32 mouse cellular contexts compared by ENCODE assay signal in the genomic region with DNA sequence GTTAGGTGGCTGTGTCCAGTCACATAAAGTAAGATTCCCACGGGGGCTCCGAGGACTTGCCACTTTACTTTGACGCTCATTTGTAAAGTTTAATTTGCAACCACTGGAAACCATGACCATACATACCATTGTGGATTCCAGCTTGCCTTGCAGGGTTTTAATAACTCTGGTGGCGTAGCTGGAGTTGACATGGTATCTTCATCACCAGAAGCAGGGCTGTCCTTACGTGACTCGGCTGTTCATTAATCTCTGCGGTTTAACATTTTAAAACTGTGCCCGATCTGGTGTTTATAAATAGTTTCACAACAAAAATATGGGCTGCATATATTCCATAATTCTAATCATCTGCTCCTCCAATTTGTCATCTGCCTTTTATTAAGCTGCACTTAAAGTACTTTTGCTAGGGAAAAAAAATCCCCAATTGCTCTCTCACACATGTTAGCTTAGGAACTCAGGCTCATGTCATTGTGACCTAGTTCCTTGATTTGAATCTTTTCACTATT.
DNase-seq lines count a peak whose midpoint lies in the region; ATAC-seq and TF ChIP-seq lines count a peak whose summit lies in the region.
"Had no signal": no experiment of that assay in that cellular context is flagged by ENCODE, and none has a peak within 500 bp of the region (broad histone marks: within the 10 kb centered on the region; RNA-seq: fewer than 3 reads in every experiment).

No protein-coding gene starts in this region.

- WGBS in embryonic facial prominence, embryonic 11.5 days: 60% methylated on average over 8 of the region's 8 CpGs
- WGBS in embryonic facial prominence, embryonic 10.5 days: 72% methylated on average over 8 of the region's 8 CpGs
- WGBS in lung, embryonic 16.5 days: 51% methylated on average over 8 of the region's 8 CpGs
- 63% methylated on average over 8 of the region's 8 CpGs for WGBS in lung, postnatal 0 days
- WGBS in limb, embryonic 11.5 days: 53% methylated on average over 8 of the region's 8 CpGs
- 89% methylated on average over 8 of the region's 8 CpGs for WGBS in midbrain, embryonic 15.5 days

- peak; percentile 47 for DNase-seq in embryonic facial prominence, embryonic 11.5 days (ENCODE audit: low spot score)
- DNase-seq in embryonic facial prominence, embryonic 10.5 days (ENCODE audit: low spot score): no peak
- no peak for DNase-seq in lung, postnatal 0 days (ENCODE audit: low spot score)
- no peak for DNase-seq in limb, embryonic 11.5 days (ENCODE audit: low spot score)
- DNase-seq in embryo, embryonic 10.5 days (ENCODE audit: low spot score): no peak
- DNase-seq: adrenal gland, adult 2 months; cerebellum, adult 2 months; cerebellum, postnatal 14 days; forebrain, postnatal 0 days; gastrocnemius, postnatal 14 days; kidney, adult 2 months; layer of hippocampus, postnatal 36 days; liver; lung, postnatal 14 days; right cerebral cortex, postnatal 25 days; thymus, adult 18-20 months; thymus, postnatal 25 days had no signal

- no peak for TF ChIP-seq POLR2A in myocyte (IDR thresholded peaks at IDR 0.05; ENCODE audit: insufficient read length, low read depth)

- no peak overlapping the region for H3K9ac ChIP-seq in embryonic facial prominence, embryonic 11.5 days (replicated peaks; ENCODE audit: low read length)
- no peak overlapping the region for H3K9ac ChIP-seq in lung, embryonic 16.5 days (ENCODE audit: low read length)
- no peak overlapping the region for H3K9ac ChIP-seq in lung, postnatal 0 days (replicated peaks; ENCODE audit: low read depth)
- H3K9ac ChIP-seq in limb, embryonic 11.5 days (ENCODE audit: low read length): no peak overlapping the region
- H3K9ac ChIP-seq in midbrain, embryonic 15.5 days: no peak overlapping the region
- H3K9ac ChIP-seq: embryonic facial prominence, embryonic 12.5 days; forebrain, embryonic 12.5 days; forebrain, postnatal 0 days; heart, embryonic 15.5 days; hindbrain, embryonic 12.5 days; intestine, embryonic 15.5 days; liver, embryonic 15.5 days; neural tube, embryonic 13.5 days had no signal

- H3K9me3 ChIP-seq in embryonic facial prominence, embryonic 11.5 days (replicated peaks; ENCODE audit: control insufficient read depth, low read length): no peaks in the 10 kb centered on the region
- no peaks in the 10 kb centered on the region for H3K9me3 ChIP-seq in embryonic facial prominence, embryonic 10.5 days
- H3K9me3 ChIP-seq in lung, embryonic 16.5 days (ENCODE audit: control insufficient read depth, low read length): no peaks in the 10 kb centered on the region
- no peaks in the 10 kb centered on the region for H3K9me3 ChIP-seq in lung, postnatal 0 days (ENCODE audit: low read length)
- no peaks in the 10 kb centered on the region for H3K9me3 ChIP-seq in limb, embryonic 11.5 days (ENCODE audit: control insufficient read depth, low read length)
- H3K9me3 ChIP-seq in midbrain, embryonic 15.5 days: no peaks in the 10 kb centered on the region
- H3K9me3 ChIP-seq: embryonic facial prominence, embryonic 12.5 days; forebrain, embryonic 12.5 days; heart, embryonic 10.5 days; heart, embryonic 15.5 days; hindbrain, embryonic 12.5 days; intestine, embryonic 15.5 days; liver, embryonic 15.5 days; neural tube, embryonic 13.5 days had no signal

- H3K27me3 ChIP-seq in embryonic facial prominence, embryonic 11.5 days (ENCODE audit: control insufficient read depth, insufficient read depth, low read length): no peaks in the 10 kb centered on the region
- H3K27me3 ChIP-seq in embryonic facial prominence, embryonic 10.5 days (replicated peaks; ENCODE audit: low read depth, poor library complexity, severe bottlenecking): no peaks in the 10 kb centered on the region
- no peaks in the 10 kb centered on the region for H3K27me3 ChIP-seq in lung, embryonic 16.5 days (ENCODE audit: control insufficient read depth, insufficient read depth, low read depth, low read length)
- no peaks in the 10 kb centered on the region for H3K27me3 ChIP-seq in lung, postnatal 0 days (replicated peaks; ENCODE audit: insufficient read depth, low read length)
- H3K27me3 ChIP-seq in limb, embryonic 11.5 days (ENCODE audit: control insufficient read depth, insufficient read depth, low read length): no peaks in the 10 kb centered on the region
- no peaks in the 10 kb centered on the region for H3K27me3 ChIP-seq in myocyte (ENCODE audit: control insufficient read depth, insufficient read depth, insufficient read length)
- H3K27me3 ChIP-seq in midbrain, embryonic 15.5 days (replicated peaks): no peaks in the 10 kb centered on the region
- H3K27me3 ChIP-seq: CH12.LX; embryonic facial prominence, embryonic 12.5 days; forebrain, embryonic 12.5 days; heart, embryonic 15.5 days; hindbrain, embryonic 12.5 days; intestine, embryonic 15.5 days; liver, embryonic 15.5 days; neural tube, embryonic 13.5 days had no signal

- no peak overlapping the region for H3ac ChIP-seq in myocyte (ENCODE audit: control insufficient read depth, insufficient read length)

- H3K4me3 ChIP-seq in embryonic facial prominence, embryonic 11.5 days (ENCODE audit: low read depth, low read length): no peak overlapping the region
- no peak overlapping the region for H3K4me3 ChIP-seq in embryonic facial prominence, embryonic 10.5 days
- H3K4me3 ChIP-seq in lung, embryonic 16.5 days (ENCODE audit: low read length): no peak overlapping the region
- no peak overlapping the region for H3K4me3 ChIP-seq in lung, postnatal 0 days (ENCODE audit: low read depth, low read length)
- H3K4me3 ChIP-seq in limb, embryonic 11.5 days (ENCODE audit: low read depth, low read length): no peak overlapping the region
- no peak overlapping the region for H3K4me3 ChIP-seq in myocyte
- H3K4me3 ChIP-seq in midbrain, embryonic 15.5 days: no peak overlapping the region
- H3K4me3 ChIP-seq: embryonic facial prominence, embryonic 12.5 days; forebrain, embryonic 12.5 days; heart, embryonic 10.5 days; heart, embryonic 15.5 days; hindbrain, embryonic 12.5 days; intestine, embryonic 15.5 days; liver, embryonic 15.5 days; neural tube, embryonic 13.5 days had no signal

- H3K36me3 ChIP-seq in embryonic facial prominence, embryonic 11.5 days (replicated peaks; ENCODE audit: control insufficient read depth, insufficient read depth, low read depth, low read length): no peaks in the 10 kb centered on the region
- H3K36me3 ChIP-seq in embryonic facial prominence, embryonic 10.5 days (replicated peaks): no peaks in the 10 kb centered on the region
- no peaks in the 10 kb centered on the region for H3K36me3 ChIP-seq in lung, embryonic 16.5 days (ENCODE audit: control insufficient read depth, insufficient read depth, low read length)
- no peaks in the 10 kb centered on the region for H3K36me3 ChIP-seq in lung, postnatal 0 days (ENCODE audit: insufficient read depth, low read length)
- H3K36me3 ChIP-seq in limb, embryonic 11.5 days (ENCODE audit: control insufficient read depth, insufficient read depth, low read length): no peaks in the 10 kb centered on the region
- H3K36me3 ChIP-seq in myocyte (ENCODE audit: control insufficient read depth, insufficient read depth): no peaks in the 10 kb centered on the region
- H3K36me3 ChIP-seq in midbrain, embryonic 15.5 days (replicated peaks): no peaks in the 10 kb centered on the region
- H3K36me3 ChIP-seq: embryonic facial prominence, embryonic 12.5 days; forebrain, embryonic 12.5 days; heart, embryonic 10.5 days; heart, embryonic 15.5 days; hindbrain, embryonic 12.5 days; intestine, embryonic 15.5 days; liver, embryonic 15.5 days; neural tube, embryonic 13.5 days had no signal

- no peak for ATAC-seq in embryonic facial prominence, embryonic 11.5 days (replicated peaks; ENCODE audit: insufficient number of reproducible peaks, low FRiP score, low TSS enrichment, low read depth)
- ATAC-seq in lung, embryonic 16.5 days (ENCODE audit: low read depth): peak; percentile 85
- ATAC-seq in lung, postnatal 0 days: no peak
- ATAC-seq in limb, embryonic 11.5 days (ENCODE audit: insufficient number of reproducible peaks, low FRiP score, low TSS enrichment, low read depth): 0 out of 2 replicates have a peak, but pooled peaks have one; percentile 26
- no peak for ATAC-seq in midbrain, embryonic 15.5 days (replicated peaks)
- ATAC-seq: activated CD4-positive, CD25-positive, alpha-beta regulatory T cell, adult 4 months; forebrain, postnatal 0 days; hindbrain, postnatal 0 days; intestine, embryonic 15.5 days had no signal

- H3K4me2 ChIP-seq in embryonic facial prominence, embryonic 11.5 days (ENCODE audit: low read depth, low read length): no peak overlapping the region
- no peak overlapping the region for H3K4me2 ChIP-seq in lung, embryonic 16.5 days (ENCODE audit: low read depth, low read length)
- H3K4me2 ChIP-seq in lung, postnatal 0 days (replicated peaks; ENCODE audit: low read depth, low read length): no peak overlapping the region
- no peak overlapping the region for H3K4me2 ChIP-seq in limb, embryonic 11.5 days (ENCODE audit: low read depth, severe bottlenecking)
- peak overlapping the region; percentile 32 for H3K4me2 ChIP-seq in myocyte (ENCODE audit: low read depth)
- H3K4me2 ChIP-seq in midbrain, embryonic 15.5 days: no peak overlapping the region
- H3K4me2 ChIP-seq: embryonic facial prominence, embryonic 12.5 days; forebrain, embryonic 12.5 days; heart, embryonic 15.5 days; hindbrain, embryonic 12.5 days; intestine, embryonic 15.5 days; liver, embryonic 15.5 days; midbrain, embryonic 11.5 days; neural tube, embryonic 13.5 days had no signal

- H3K79me2 ChIP-seq in myocyte (ENCODE audit: control insufficient read depth, insufficient read depth): no peaks in the 10 kb centered on the region

- TF ChIP-seq CTCF in lung, postnatal 0 days (IDR thresholded peaks at IDR 0.05): no peak

- H3K27ac ChIP-seq in embryonic facial prominence, embryonic 11.5 days (replicated peaks; ENCODE audit: low read depth, low read length): no peak overlapping the region
- H3K27ac ChIP-seq in embryonic facial prominence, embryonic 10.5 days (replicated peaks): no peak overlapping the region
- no peak overlapping the region for H3K27ac ChIP-seq in lung, embryonic 16.5 days (ENCODE audit: low read length)
- H3K27ac ChIP-seq in lung, postnatal 0 days (ENCODE audit: low read length): no peak overlapping the region
- no peak overlapping the region; the same call in 1 of the 2 replicates for H3K27ac ChIP-seq in limb, embryonic 11.5 days (replicated peaks; ENCODE audit: low read depth, low read length)
- no peak overlapping the region for H3K27ac ChIP-seq in midbrain, embryonic 15.5 days
- H3K27ac ChIP-seq: embryonic facial prominence, embryonic 12.5 days; forebrain, embryonic 12.5 days; heart, embryonic 10.5 days; heart, embryonic 15.5 days; hindbrain, embryonic 12.5 days; hindbrain, postnatal 0 days; intestine, embryonic 15.5 days; liver, embryonic 15.5 days; neural tube, embryonic 13.5 days had no signal

- TF ChIP-seq EP300 in lung, postnatal 0 days (IDR thresholded peaks at IDR 0.05): no peak

- H3K4me1 ChIP-seq in embryonic facial prominence, embryonic 11.5 days (ENCODE audit: control insufficient read depth, insufficient read depth, low read length): no peaks in the 10 kb centered on the region; the same call in 1 of the 2 replicates
- H3K4me1 ChIP-seq in embryonic facial prominence, embryonic 10.5 days: peaks cover 10% of the 10 kb centered on the region
- H3K4me1 ChIP-seq in lung, embryonic 16.5 days (replicated peaks; ENCODE audit: control insufficient read depth, insufficient read depth, low read length): peaks cover 5% of the 10 kb centered on the region; the same call in 1 of the 2 replicates
- no peaks in the 10 kb centered on the region for H3K4me1 ChIP-seq in lung, postnatal 0 days (ENCODE audit: insufficient read depth, low read depth, low read length)
- no peaks in the 10 kb centered on the region; the same call in none of the 2 replicates for H3K4me1 ChIP-seq in limb, embryonic 11.5 days (ENCODE audit: control insufficient read depth, insufficient read depth, low read length)
- no peaks in the 10 kb centered on the region for H3K4me1 ChIP-seq in midbrain, embryonic 15.5 days
- H3K4me1 ChIP-seq: forebrain, embryonic 12.5 days; heart, embryonic 10.5 days; heart, embryonic 15.5 days; hindbrain, embryonic 12.5 days; intestine, embryonic 15.5 days; liver, embryonic 15.5 days; neural tube, embryonic 13.5 days had no signal

Comparison
In these comparisons a context has a peak if more than half of its experiments do, and no peak if none do; other contexts are left out.
1. ATAC-seq: peak in lung, embryonic 16.5 days (single experiment) and limb, embryonic 11.5 days (single experiment); none in embryonic facial prominence, embryonic 11.5 days (single experiment), lung, postnatal 0 days (single experiment) and midbrain, embryonic 15.5 days (single experiment).